Mouse (Mus musculus): Measurements from ENCODE around the gene Gp2. TPM values are rescaled to one million over a fixed set of nuclear protein-coding genes. Genes with fewer than 3 reads are reported as not detected.

Gene Gp2
- polyA plus RNA-seq, 1 experiment = not detected

- Histone ChIP-seq H3K9me3 (ENCODE audit: control insufficient read depth, low read length) (no peaks in the 10 kb centered on the region), H3K27me3 (ENCODE audit: control insufficient read depth) (no peaks in the 10 kb centered on the region), H3K4me1 (ENCODE audit: control insufficient read depth) (no peaks in the 10 kb centered on the region), H3K4me3 (replicated peaks) (no peak overlapping the region), H3K36me3 (ENCODE audit: control insufficient read depth) (no peaks in the 10 kb centered on the region)
- TF ChIP-seq TAL1 (IDR thresholded peaks at IDR 0.05; ENCODE audit: low read length) (no peak), GATA1 (IDR thresholded peaks at IDR 0.05; ENCODE audit: low read length) (no peak)
These were observed 31.9 kb downstream of the Gp2 start for GRCm38 (mm10) chr7:119427180-119427616.

GRCm38 (mm10) chr7:119420730-119421129 is 38.4 kb downstream of the Gp2 start:
- TF ChIP-seq TAL1 (IDR thresholded peaks at IDR 0.05; ENCODE audit: low read length) (no peak), GATA1 (IDR thresholded peaks at IDR 0.05; ENCODE audit: low read length) (no peak)
- H3K9me3 ChIP-seq (ENCODE audit: control insufficient read depth, low read length) = no peaks in the 10 kb centered on the region
- no peaks in the 10 kb centered on the region for H3K4me1 ChIP-seq (ENCODE audit: control insufficient read depth)

DNA sequence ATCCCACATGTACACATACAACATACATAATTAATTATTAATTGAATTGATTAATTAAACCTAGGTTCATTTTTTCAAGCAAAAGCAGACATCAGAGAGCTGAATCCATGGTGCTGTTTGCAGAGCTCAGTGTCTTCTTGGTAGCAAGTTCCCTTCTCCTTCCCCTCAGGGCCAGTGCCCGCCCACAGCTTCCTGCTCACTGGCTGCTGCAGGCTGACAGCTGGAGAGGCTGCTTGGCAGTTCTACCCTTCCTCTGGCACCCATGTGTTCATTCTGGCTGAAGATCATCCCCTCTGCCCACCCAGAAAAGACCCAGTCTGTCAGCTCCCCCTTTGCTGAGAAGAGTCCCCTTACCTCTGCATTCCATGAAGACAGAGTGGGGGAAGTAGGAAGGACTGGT is 40.6 kb downstream of the Gp2 start:
- no peaks in the 10 kb centered on the region for H3K9me3 ChIP-seq (ENCODE audit: control insufficient read depth, low read length)
- TF ChIP-seq GATA1 (IDR thresholded peaks at IDR 0.05; ENCODE audit: low read length) = no peak
- no peak for TF ChIP-seq TAL1 (IDR thresholded peaks at IDR 0.05; ENCODE audit: low read length)
- H3K4me3 ChIP-seq (replicated peaks) = no peak overlapping the region

More at GRCm38 (mm10) chr7:119420730-119421129, 38.4 kb downstream of the Gp2 start:
- Histone ChIP-seq H3K4me3 (replicated peaks) (no peak overlapping the region), H3K36me3 (ENCODE audit: control insufficient read depth) (no peaks in the 10 kb centered on the region), H3K27me3 (ENCODE audit: control insufficient read depth) (no peaks in the 10 kb centered on the region)

GRCm38 (mm10) chr7:119394050-119394732 is 64.9 kb downstream of the Gp2 start:
- Histone ChIP-seq H3K4me1 (ENCODE audit: control insufficient read depth) (no peaks in the 10 kb centered on the region), H3K27me3 (ENCODE audit: control insufficient read depth) (no peaks in the 10 kb centered on the region), H3K4me3 (replicated peaks) (no peak overlapping the region), H3K36me3 (ENCODE audit: control insufficient read depth) (no peaks in the 10 kb centered on the region), H3K9me3 (ENCODE audit: control insufficient read depth, low read length) (no peaks in the 10 kb centered on the region)
- TF ChIP-seq TAL1 (IDR thresholded peaks at IDR 0.05; ENCODE audit: low read length) = no peak
- no peak for TF ChIP-seq GATA1 (IDR thresholded peaks at IDR 0.05; ENCODE audit: low read length)

More for the DNA sequence above, 40.6 kb downstream of the Gp2 start:
- no peaks in the 10 kb centered on the region for H3K27me3 ChIP-seq (ENCODE audit: control insufficient read depth)
- no peaks in the 10 kb centered on the region for H3K4me1 ChIP-seq (ENCODE audit: control insufficient read depth)
- no peaks in the 10 kb centered on the region for H3K36me3 ChIP-seq (ENCODE audit: control insufficient read depth)

Other genes with a start within 250 kb of the Gp2 start
- gene Umod, start 20.0 kb upstream of the Gp2 start, polyA plus RNA-seq (2012) = not detected in 2 replicates
- gene Acsm5, start 60.2 kb upstream of the Gp2 start, polyA plus RNA-seq (2012) = not detected in 2 replicates
- gene Pdilt, start 64.2 kb upstream of the Gp2 start, polyA plus RNA-seq (2012) = not detected in 2 replicates
- not detected in 2 replicates for gene Acsm2, start 95.1 kb upstream of the Gp2 start, polyA plus RNA-seq (2012)
- not detected in 2 replicates for gene Acsm1, start 147.7 kb upstream of the Gp2 start, polyA plus RNA-seq (2012)
- not detected in 2 replicates for gene Acsm4, start 230.7 kb upstream of the Gp2 start, polyA plus RNA-seq (2012)

All from erythroblast, embryonic 14.5 days (primary cell).